ENCODE assay signal across 8 mouse cellular contexts in genomic region chr16:98081889-98082818, GRCm38 (mm10). TPM values are rescaled to one million over a fixed set of nuclear protein-coding genes. Genes with fewer than 3 reads are reported as not detected.
A peak's percentile ranks its signal among the peaks of the same experiment; 100 is the strongest.
DNase-seq lines count a peak whose midpoint lies in the region; ATAC-seq lines count a peak whose summit lies in the region.
"Not testable (repeated sequence)": the region's sequence is repeated elsewhere in the genome, so short reads cannot be mapped to it uniquely, and the experiment has no call there.

TSS of gene A630089N07Rik (minus strand) at chr16:98082450.

- peak within 1 kb of the TSS; percentile 74 for H3K4me3 ChIP-seq in hindbrain, embryonic 11.5 days (ENCODE audit: low read depth, low read length)

- peak; percentile 84 for DNase-seq in Muller cell, postnatal 12 days (ENCODE audit: inconsistent ontology term)
- DNase-seq in cerebellum, adult 9-11 months, result peak; percentile 81
- peak; percentile 79 to 84 for DNase-seq in frontal cortex, adult 2 months (ENCODE audit: extremely low spot score in 1 of 2, low spot score in 1 of 2)
- peak; percentile 91 for DNase-seq in hindbrain, embryonic 11.5 days (ENCODE audit: low spot score)
- peak; percentile 81 to 82 for DNase-seq in layer of hippocampus, postnatal 10 days (ENCODE audit: low spot score in 2 of 2)
- peak; percentile 89 for DNase-seq in lung, postnatal 10 days
- DNase-seq in ovary, postnatal 36 days (ENCODE audit: low spot score), result peak; percentile 79
- DNase-seq in thymus, postnatal 25 days, result peak; percentile 84

- H3K36me3 ChIP-seq in hindbrain, embryonic 11.5 days (ENCODE audit: control insufficient read depth, insufficient read depth, low read length), result not testable (repeated sequence)

- WGBS in hindbrain, embryonic 11.5 days, result 2% methylated on average over 25 of the region's 25 CpGs

- not testable (repeated sequence) for H3K4me1 ChIP-seq in hindbrain, embryonic 11.5 days (replicated peaks; ENCODE audit: control insufficient read depth, insufficient read depth, low read length)

- not testable (repeated sequence) for H3K27me3 ChIP-seq in hindbrain, embryonic 11.5 days (ENCODE audit: control insufficient read depth, insufficient read depth, low read length)

- peak within 1 kb of the TSS; percentile 65 for H3K9ac ChIP-seq in hindbrain, embryonic 11.5 days (ENCODE audit: low read depth, low read length)

- not testable (repeated sequence) for H3K9me3 ChIP-seq in hindbrain, embryonic 11.5 days (ENCODE audit: control insufficient read depth, low read length)

- peak within 1 kb of the TSS; percentile 60 for H3K4me2 ChIP-seq in hindbrain, embryonic 11.5 days (replicated peaks; ENCODE audit: low read depth, low read length)

- ATAC-seq in hindbrain, embryonic 11.5 days (ENCODE audit: low FRiP score), result peak; percentile 98

- 0 out of 2 replicates have a peak within 1 kb of the TSS, but pooled peaks have one; percentile 68 for H3K27ac ChIP-seq in hindbrain, embryonic 11.5 days (ENCODE audit: low read depth, low read length)

RNA-seq across cellular contexts. Expression of gene A630089N07Rik, which starts in this region (rescaled TPM):
- polyA plus RNA-seq in frontal cortex, adult 2 months (2012; rRNA removed), result 3.9 and 4.1 TPM in 2 replicates
- polyA plus RNA-seq in hindbrain, embryonic 11.5 days (2014; fragmentation: Nextera tagmentation; extraction: Ambion mirVana), result 24.6 and 26.7 TPM in 2 replicates
- 1 to 10 TPM; 9.0 to 9.5 TPM for total RNA-seq in layer of hippocampus, postnatal 10 days (2021)

Comparison
In these comparisons a context has a peak if more than half of its experiments do, and no peak if none do; other contexts are left out.
1. Peak in every context shown above with its lines: DNase-seq, ATAC-seq, H3K4me3 ChIP-seq and H3K27ac ChIP-seq.